Mouse (Mus musculus) lung, postnatal 0 days (tissue): ENCODE data around the gene Bloc1s1. TPM values are rescaled to one million over a fixed set of nuclear protein-coding genes. Genes with fewer than 3 reads are reported as not detected.

Experiments
- ATAC-seq: fragments of 200-750 bp; cut with Nextera tagmentation; 2 replicates; pipeline ENCODE4 v1.8.0; 2017; ENCODE audit warnings: moderate library complexity
- DNase-seq: peaks from one replicate; pipeline ENCODE4 v3.0.0-alpha.2; 2016; ENCODE audit warnings: low spot score
- H3K27ac ChIP-seq: fragments of 300-500 bp; sonication (generic); 2 replicates; pipeline ENCODE4 v1.5.1; 2014; ENCODE audit warnings: antibody characterized with exemption, mild to moderate bottlenecking, low read length, mixed read lengths
- H3K27me3 ChIP-seq: fragments of 300-500 bp; sonication (generic); replicated peaks from 2 replicates; pipeline ENCODE4 v1.6.1; 2014; ENCODE audit warnings: low read length, mixed read lengths; ENCODE audit not compliant: insufficient read depth
- H3K36me3 ChIP-seq: fragments of 300-500 bp; sonication (generic); 2 replicates; pipeline ENCODE4 v1.6.1; 2014; ENCODE audit warnings: low read length, mixed read lengths; ENCODE audit not compliant: insufficient read depth
- H3K4me1 ChIP-seq: fragments of 300-500 bp; sonication (generic); 2 replicates; pipeline ENCODE4 v1.6.1; 2014; ENCODE audit warnings: antibody characterized with exemption, low read depth, low read length, mixed read lengths; ENCODE audit not compliant: insufficient read depth
- H3K4me2 ChIP-seq: fragments of 300-500 bp; sonication (generic); replicated peaks from 2 replicates; pipeline ENCODE4 v1.6.1; 2014; ENCODE audit warnings: low read depth, mild to moderate bottlenecking, low read length, moderate library complexity, mixed read lengths
- H3K4me3 ChIP-seq: fragments of 300-500 bp; sonication (generic); 2 replicates; pipeline ENCODE4 v1.5.1; 2014; ENCODE audit warnings: low read depth, low read length
- H3K9ac ChIP-seq: fragments of 300-500 bp; sonication (generic); replicated peaks from 2 replicates; pipeline ENCODE4 v1.6.1; 2014; ENCODE audit warnings: low read depth, mild to moderate bottlenecking
- H3K9me3 ChIP-seq: fragments of 300-500 bp; sonication (generic); 2 replicates; pipeline ENCODE4 v1.6.1; 2016; ENCODE audit warnings: low read length, mixed read lengths
- CTCF ChIP-seq: IDR thresholded peaks from 2 replicates; pipeline ENCODE4 v1.5.1; 2016; ENCODE audit warnings: antibody characterized with exemption, mild to moderate bottlenecking
- EP300 ChIP-seq: IDR thresholded peaks from 2 replicates; pipeline ENCODE4 v1.6.1; 2016; ENCODE audit warnings: antibody characterized with exemption, mild to moderate bottlenecking, control low read depth
- WGBS: fragments of 180-500 bp; shearing (Covaris S2); extraction: QIAGEN DNeasy Blood & Tissue Kit; methylation state at CpG from one replicate; pipeline ENCODE4 v1.1.7; 2014; 5-methylcytosine and 5-hydroxymethylcytosine counted together
- polyA plus RNA-seq: library from polyadenylated mRNA; unstranded; fragments of >200 nt; fragmentation: Nextera tagmentation; extraction: Ambion mirVana; gene quantifications from 2 replicates; pipeline ENCODE4 v1.2.1, GENCODE M21; 2015

Gene Bloc1s1
- polyA plus RNA-seq = 228 and 243 TPM in 2 replicates

- no peak for DNase-seq
- H3K27ac ChIP-seq = peak within 1 kb of the TSS; percentile 92
- peak within 1 kb of the TSS; percentile 65 for H3K9ac ChIP-seq
- H3K27me3 ChIP-seq = no peaks in the 10 kb centered on the region
- H3K4me3 ChIP-seq = peak within 1 kb of the TSS; percentile 62
- no peaks in the 10 kb centered on the region for H3K9me3 ChIP-seq
- peak within 1 kb of the TSS; percentile 67 for H3K4me2 ChIP-seq
- H3K4me1 ChIP-seq = peaks cover 20% of the 10 kb centered on the region; the same call in 1 of the 2 replicates
- ATAC-seq = no peak
- TF ChIP-seq EP300 (no peak), CTCF (no peak)
- H3K36me3 ChIP-seq = peaks cover 3% of the 10 kb centered on the region; the same call in 1 of the 2 replicates
- 58% methylated on average over 9 of the region's 9 CpGs for WGBS
These were observed at the start of gene Bloc1s1 for GRCm38 (mm10) chr10:128923935-128924334. Bloc1s1 (minus strand) TSS chr10:128924035.

DNA sequence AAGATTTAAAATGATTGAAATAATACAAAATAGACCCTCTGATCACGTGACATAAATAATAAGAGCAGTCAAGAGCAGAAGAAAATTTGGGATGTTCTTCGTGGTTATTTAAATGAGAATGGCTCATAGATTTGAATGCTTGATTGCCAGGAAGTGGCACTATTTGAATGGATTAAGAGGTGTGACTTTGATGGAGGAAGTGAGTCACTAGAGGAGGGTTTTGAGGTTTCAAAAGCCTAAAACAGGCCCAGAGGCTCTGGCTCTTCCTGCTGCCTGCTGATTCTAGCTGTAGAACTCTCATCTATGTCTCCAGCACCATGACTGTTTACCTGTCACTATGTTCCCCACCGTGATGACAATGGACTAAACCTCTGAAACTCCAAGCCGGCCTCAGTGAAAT is 49.0 kb upstream of the Bloc1s1 start:
- 59% methylated on average over 4 of the region's 4 CpGs for WGBS
- TF ChIP-seq CTCF (no peak), EP300 (no peak)
- no peaks in the 10 kb centered on the region for H3K36me3 ChIP-seq
- no peak overlapping the region for H3K9ac ChIP-seq
- no peaks in the 10 kb centered on the region for H3K27me3 ChIP-seq
- ATAC-seq (no peak), DNase-seq (no peak)
- no peak overlapping the region for H3K4me3 ChIP-seq
- H3K4me1 ChIP-seq = no peaks in the 10 kb centered on the region
- H3K4me2 ChIP-seq = no peak overlapping the region
- no peaks in the 10 kb centered on the region for H3K9me3 ChIP-seq
- H3K27ac ChIP-seq = no peak overlapping the region

GRCm38 (mm10) chr10:128970740-128971250 is 47.0 kb upstream of the Bloc1s1 start:
- H3K4me2 ChIP-seq = no peak overlapping the region
- H3K9me3 ChIP-seq = no peaks in the 10 kb centered on the region
- no peak overlapping the region for H3K4me3 ChIP-seq
- H3K4me1 ChIP-seq = no peaks in the 10 kb centered on the region
- DNase-seq (peak; percentile 44), ATAC-seq (no peak)
- no peak overlapping the region for H3K27ac ChIP-seq
- H3K9ac ChIP-seq = no peak overlapping the region
- 32% methylated on average over 1 of the region's 1 CpGs for WGBS
- no peaks in the 10 kb centered on the region for H3K36me3 ChIP-seq
- no peaks in the 10 kb centered on the region for H3K27me3 ChIP-seq
- TF ChIP-seq CTCF = no peak
- TF ChIP-seq EP300 = no peak

DNA sequence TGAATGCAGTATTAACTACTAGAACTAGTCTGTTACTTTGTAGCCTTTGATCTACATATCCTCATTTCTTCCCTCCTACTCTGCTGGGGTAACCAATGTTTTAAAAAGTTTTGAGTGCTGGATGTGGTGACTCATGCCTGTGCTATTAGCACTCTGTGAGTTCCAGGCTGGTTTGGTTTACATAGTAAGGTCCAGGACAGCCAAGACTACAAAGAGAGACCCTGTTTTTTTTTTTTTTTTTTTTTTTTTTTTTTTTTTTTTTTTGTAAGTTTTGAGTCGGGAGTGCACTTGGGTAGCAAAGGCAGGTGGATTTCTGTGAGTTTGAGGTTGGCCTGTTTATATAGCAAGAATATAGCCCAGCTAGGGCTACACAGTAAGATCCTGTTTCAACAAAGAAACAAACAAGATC is 44.5 kb upstream of the Bloc1s1 start:
- Histone ChIP-seq H3K4me2 (no peak overlapping the region), H3K27me3 (no peaks in the 10 kb centered on the region), H3K9ac (no peak overlapping the region), H3K4me3 (no peak overlapping the region), H3K36me3 (no peaks in the 10 kb centered on the region), H3K9me3 (no peaks in the 10 kb centered on the region), H3K27ac (no peak overlapping the region), H3K4me1 (no peaks in the 10 kb centered on the region)
- 12% methylated on average over 1 of the region's 1 CpGs for WGBS
- peak; percentile 88 for DNase-seq
- TF ChIP-seq CTCF = no peak
- TF ChIP-seq EP300 = peak; percentile 23; the same call in 1 of the 2 replicates
- ATAC-seq = peak; percentile 95

DNA sequence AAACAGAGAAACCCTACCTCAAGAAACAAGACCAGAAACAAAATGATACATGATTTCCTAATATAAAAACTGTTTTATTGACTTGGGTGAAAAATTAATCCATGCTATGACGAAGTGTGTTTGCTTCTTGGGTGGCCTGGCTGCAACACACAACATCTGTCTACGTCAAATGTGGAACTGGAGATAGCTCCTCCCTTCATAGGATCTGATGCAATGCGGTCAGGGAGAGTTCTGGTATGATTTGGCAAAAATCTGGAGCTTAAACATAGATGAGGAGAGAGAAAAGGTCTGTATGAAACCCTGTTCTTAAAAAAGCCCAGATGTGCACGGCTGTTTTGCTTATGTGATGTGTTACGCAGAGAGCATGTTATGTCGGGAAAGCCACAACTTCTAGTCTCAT is 42.0 kb upstream of the Bloc1s1 start:
- Histone ChIP-seq H3K9me3 (no peaks in the 10 kb centered on the region), H3K27me3 (no peaks in the 10 kb centered on the region), H3K4me2 (no peak overlapping the region), H3K4me1 (no peaks in the 10 kb centered on the region), H3K9ac (no peak overlapping the region), H3K27ac (no peak overlapping the region), H3K4me3 (no peak overlapping the region), H3K36me3 (no peaks in the 10 kb centered on the region)
- WGBS = 53% methylated on average over 6 of the region's 6 CpGs
- ATAC-seq = peak; percentile 47
- peak; percentile 85 for DNase-seq
- no peak for TF ChIP-seq EP300
- TF ChIP-seq CTCF = no peak

GRCm38 (mm10) chr10:128964961-128965360 is 41.1 kb upstream of the Bloc1s1 start:
- no peak for DNase-seq
- H3K36me3 ChIP-seq = no peaks in the 10 kb centered on the region
- H3K27me3 ChIP-seq = no peaks in the 10 kb centered on the region
- H3K9me3 ChIP-seq = no peaks in the 10 kb centered on the region
- TF ChIP-seq EP300 (no peak), CTCF (no peak)
- H3K4me2 ChIP-seq = no peak overlapping the region
- no peak overlapping the region for H3K9ac ChIP-seq
- H3K4me3 ChIP-seq = no peak overlapping the region
- ATAC-seq = no peak
- no peaks in the 10 kb centered on the region for H3K4me1 ChIP-seq
- WGBS = 61% methylated on average over 2 of the region's 2 CpGs
- H3K27ac ChIP-seq = no peak overlapping the region
